Mouse (Mus musculus) G1E (cell line): ENCODE measurements around the gene Ppm1g.

Experiments
- CTCF ChIP-seq: IDR thresholded peaks from 2 replicates; pipeline ENCODE4 v1.5.1; 2012; ENCODE audit warnings: low read depth, low read length, inconsistent platforms, mixed read lengths
- GATA1 ChIP-seq: IDR thresholded peaks from 2 replicates; pipeline ENCODE4 v1.6.1; 2012; ENCODE audit warnings: borderline replicate concordance, low read length, inconsistent platforms, mixed read lengths
- GATA2 ChIP-seq: IDR thresholded peaks from 2 replicates; pipeline ENCODE4 v1.6.1; 2012; ENCODE audit warnings: low read depth, low read length, inconsistent platforms, borderline replicate concordance
- POLR2AphosphoS5 ChIP-seq: IDR thresholded peaks from 2 replicates; pipeline ENCODE4 v1.6.1; 2012; ENCODE audit warnings: low read depth, low read length, inconsistent platforms; ENCODE audit not compliant: insufficient replicate concordance
- TAL1 ChIP-seq: conservative IDR thresholded peaks from 2 replicates; pipeline ENCODE4 v1.6.1; 2012; ENCODE audit warnings: low read depth, low read length, inconsistent platforms, mixed read lengths

GRCm38 (mm10) chr5:31222696-31223095 is 2.2 kb upstream of the Ppm1g start:
- TF ChIP-seq CTCF: no peak
- TF ChIP-seq GATA1: no peak
- no peak for TF ChIP-seq POLR2AphosphoS5
- TF ChIP-seq GATA2: no peak
- TF ChIP-seq TAL1: no peak
